Mouse (Mus musculus) neural tube, embryonic 13.5 days (tissue): ENCODE results near the gene Ergic1. TPM values are rescaled to one million over a fixed set of nuclear protein-coding genes. Genes with fewer than 3 reads are reported as not detected.

Experiments
- ATAC-seq: fragments of 200-750 bp; cut with Nextera tagmentation; 2 replicates; pipeline ENCODE4 v1.8.0; 2017; ENCODE audit warnings: low read depth, mild to moderate bottlenecking, moderate TSS enrichment, moderate library complexity
- H3K27ac ChIP-seq: fragments of 300-500 bp; sonication (generic); replicated peaks from 2 replicates; pipeline ENCODE4 v1.5.1; 2015; ENCODE audit warnings: moderate library complexity, mild to moderate bottlenecking, inconsistent platforms
- H3K27me3 ChIP-seq: fragments of 300-500 bp; sonication (generic); 2 replicates; pipeline ENCODE4 v1.6.1; 2015; ENCODE audit warnings: mild to moderate bottlenecking, inconsistent platforms
- H3K36me3 ChIP-seq: fragments of 300-500 bp; sonication (generic); 2 replicates; pipeline ENCODE4 v1.6.1; 2015; ENCODE audit warnings: mild to moderate bottlenecking, inconsistent platforms
- H3K4me1 ChIP-seq: fragments of 300-500 bp; sonication (generic); replicated peaks from 2 replicates; pipeline ENCODE4 v1.6.1; 2015; ENCODE audit warnings: inconsistent platforms
- H3K4me2 ChIP-seq: fragments of 300-500 bp; sonication (generic); 2 replicates; pipeline ENCODE4 v1.6.1; 2015; ENCODE audit warnings: inconsistent platforms, mild to moderate bottlenecking, moderate library complexity
- H3K4me3 ChIP-seq: fragments of 300-500 bp; sonication (generic); 2 replicates; pipeline ENCODE4 v1.5.1; 2015; ENCODE audit warnings: mild to moderate bottlenecking, inconsistent platforms
- H3K9ac ChIP-seq: fragments of 300-500 bp; sonication (generic); 2 replicates; pipeline ENCODE4 v1.6.1; 2015; ENCODE audit warnings: moderate library complexity, mild to moderate bottlenecking, inconsistent platforms
- H3K9me3 ChIP-seq: fragments of 300-500 bp; sonication (generic); 2 replicates; pipeline ENCODE4 v1.6.1; 2016; ENCODE audit warnings: inconsistent platforms
- WGBS: fragments of 180-500 bp; shearing (Covaris S2); methylation state at CpG from one replicate; pipeline ENCODE4 v1.1.7; 2015; 5-methylcytosine and 5-hydroxymethylcytosine counted together
- polyA plus RNA-seq: library from polyadenylated mRNA; unstranded; fragments of >200 nt; fragmentation: Nextera tagmentation; extraction: Ambion mirVana; gene quantifications from 2 replicates; pipeline ENCODE4 v1.2.1, GENCODE M21; 2015

Ergic1 gene
- polyA plus RNA-seq, 1 experiment from 2014 or later = 91.0 TPM

- Histone ChIP-seq H3K27me3 (no peaks in the 10 kb centered on the region), H3K9ac (no peak overlapping the region), H3K4me3 (no peak overlapping the region), H3K4me1 (peaks cover 36% of the 10 kb centered on the region), H3K4me2 (no peak overlapping the region), H3K27ac (no peak overlapping the region), H3K9me3 (no peaks in the 10 kb centered on the region), H3K36me3 (peaks cover 17% of the 10 kb centered on the region)
- ATAC-seq = no peak
- 91% methylated on average over 6 of the region's 6 CpGs for WGBS
Measured at GRCm38 (mm10) chr17:26579396-26579795, 18.1 kb downstream of the Ergic1 start.

DNA sequence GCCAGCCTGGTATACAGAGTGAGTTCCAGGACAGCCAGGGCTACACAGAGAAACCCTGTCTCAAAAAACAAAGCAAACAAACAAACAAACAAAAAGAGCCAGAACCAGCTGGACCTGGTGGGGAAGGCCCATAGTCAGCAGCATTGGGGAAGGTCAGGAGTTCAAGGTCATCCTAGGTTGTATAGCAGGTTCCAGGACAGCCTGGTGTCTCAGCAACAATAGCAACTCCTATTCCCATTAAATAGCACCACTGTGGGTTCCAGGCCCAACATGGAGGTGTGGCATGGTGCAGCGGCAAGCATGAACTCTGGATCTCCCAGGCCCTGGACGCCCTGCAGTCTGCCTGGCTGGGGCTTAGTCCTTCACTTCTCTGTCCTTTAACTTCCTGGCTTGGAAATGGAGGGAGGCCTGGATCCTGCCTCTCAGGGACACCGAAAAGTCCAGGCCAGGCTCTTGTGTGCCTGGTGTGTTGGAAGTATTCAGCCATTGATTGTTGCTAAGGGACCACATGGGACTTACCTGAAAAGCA lies 19.6 kb downstream of the Ergic1 start:
- Histone ChIP-seq H3K27me3 (no peaks in the 10 kb centered on the region), H3K4me2 (no peak overlapping the region), H3K9ac (no peak overlapping the region), H3K4me1 (peaks cover 39% of the 10 kb centered on the region), H3K36me3 (peaks cover 17% of the 10 kb centered on the region), H3K4me3 (no peak overlapping the region), H3K27ac (no peak overlapping the region), H3K9me3 (no peaks in the 10 kb centered on the region)
- 99% methylated on average over 3 of the region's 3 CpGs for WGBS
- no peak for ATAC-seq

DNA sequence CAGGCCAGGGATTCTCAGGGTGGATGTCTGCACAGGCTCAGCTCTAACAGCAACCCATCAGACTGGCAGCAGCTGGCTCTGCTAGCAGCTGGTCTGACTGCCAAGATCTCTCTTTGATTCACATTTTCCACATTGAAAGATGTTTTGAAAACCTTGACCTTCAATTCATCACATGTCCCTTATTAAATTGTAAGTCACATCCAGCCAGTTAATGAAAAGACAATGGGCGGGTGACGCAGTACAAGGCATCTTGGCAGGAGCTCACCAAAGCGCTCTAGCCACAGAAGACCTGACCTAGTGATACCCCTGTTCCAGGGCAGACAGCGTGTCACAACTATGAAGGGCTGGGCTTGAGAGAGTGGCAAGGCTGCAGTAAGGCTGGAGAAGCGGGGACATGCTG lies 21.0 kb downstream of the Ergic1 start:
- Histone ChIP-seq H3K27ac (no peak overlapping the region), H3K36me3 (peaks cover 17% of the 10 kb centered on the region), H3K4me2 (no peak overlapping the region), H3K27me3 (no peaks in the 10 kb centered on the region), H3K4me3 (no peak overlapping the region), H3K9me3 (no peaks in the 10 kb centered on the region), H3K4me1 (peaks cover 39% of the 10 kb centered on the region), H3K9ac (no peak overlapping the region)
- no peak for ATAC-seq
- 81% methylated on average over 5 of the region's 5 CpGs for WGBS

DNA sequence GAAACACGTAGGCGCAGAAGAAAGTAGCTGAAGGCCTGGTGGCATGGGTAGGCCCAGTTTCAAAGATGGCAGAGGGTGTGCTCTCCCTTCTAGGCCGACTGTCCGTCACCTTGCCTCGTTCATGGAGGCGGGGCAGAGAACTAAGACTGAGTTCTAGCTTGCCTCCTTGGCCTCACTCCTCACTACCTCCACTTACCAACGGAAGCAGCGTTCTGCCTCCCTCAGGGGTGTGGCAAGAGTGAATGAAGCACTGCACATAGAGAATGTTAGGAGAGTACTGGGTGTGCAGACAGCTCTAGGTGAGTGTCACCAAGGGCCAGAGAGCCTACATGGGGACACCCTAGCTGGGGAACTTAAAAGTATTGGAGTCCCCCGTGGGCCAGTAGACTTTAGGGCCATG lies 21.8 kb downstream of the Ergic1 start:
- ATAC-seq = no peak
- Histone ChIP-seq H3K27ac (no peak overlapping the region), H3K9me3 (no peaks in the 10 kb centered on the region), H3K36me3 (peaks cover 16% of the 10 kb centered on the region), H3K9ac (no peak overlapping the region), H3K4me1 (peaks cover 39% of the 10 kb centered on the region), H3K27me3 (no peaks in the 10 kb centered on the region), H3K4me3 (no peak overlapping the region), H3K4me2 (no peak overlapping the region)
- 95% methylated on average over 9 of the region's 9 CpGs for WGBS

DNA sequence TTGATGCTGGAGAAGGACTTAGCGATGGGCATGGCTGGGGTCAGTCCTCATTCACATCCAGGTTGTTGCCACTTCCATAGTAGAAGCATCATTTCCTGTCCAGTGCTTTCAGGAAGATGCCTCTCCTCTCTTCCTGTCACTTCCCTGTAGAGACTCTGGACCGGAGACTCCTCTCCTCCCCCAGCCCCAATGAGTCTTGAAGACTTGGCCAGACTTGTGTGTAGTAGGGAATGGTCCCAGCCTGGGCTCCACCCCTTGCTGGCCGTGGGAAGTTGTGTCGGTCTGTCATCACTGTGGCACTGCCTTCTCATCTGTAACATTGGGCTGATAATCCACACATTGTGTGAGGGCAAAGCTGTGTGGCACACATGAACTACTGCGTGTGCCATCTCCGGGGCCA lies 22.3 kb downstream of the Ergic1 start:
- Histone ChIP-seq H3K27ac (peak overlapping the region; percentile 68), H3K4me2 (no peak overlapping the region), H3K9me3 (no peaks in the 10 kb centered on the region), H3K4me3 (no peak overlapping the region), H3K9ac (no peak overlapping the region), H3K36me3 (peaks cover 15% of the 10 kb centered on the region; the same call in 1 of the 2 replicates), H3K27me3 (no peaks in the 10 kb centered on the region), H3K4me1 (peaks cover 39% of the 10 kb centered on the region)
- 91% methylated on average over 6 of the region's 6 CpGs for WGBS
- no peak for ATAC-seq

DNA sequence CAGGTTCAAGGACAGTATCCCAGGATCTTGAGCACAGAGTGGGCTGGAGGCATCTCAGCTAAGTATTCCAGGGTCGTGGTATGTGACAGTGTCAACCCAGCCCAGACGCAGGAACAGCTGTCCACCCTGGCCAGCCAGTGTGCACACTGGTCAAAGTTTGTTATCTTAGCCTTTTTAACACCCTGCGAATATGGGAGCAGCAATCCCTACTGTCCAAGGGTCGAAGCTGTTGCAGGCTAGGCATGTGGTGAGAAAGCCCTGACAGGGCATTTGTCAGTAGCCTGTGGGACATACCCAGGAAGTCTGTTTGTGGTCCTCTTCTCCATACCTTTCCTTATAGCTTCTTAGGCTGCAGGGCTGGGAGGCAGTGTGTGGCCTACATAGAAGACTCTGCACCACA lies 22.8 kb downstream of the Ergic1 start:
- H3K9ac ChIP-seq = no peak overlapping the region
- 75% methylated on average over 4 of the region's 4 CpGs for WGBS
- H3K4me3 ChIP-seq = no peak overlapping the region
- H3K27ac ChIP-seq = peak overlapping the region; percentile 68
- ATAC-seq = no peak
- H3K4me2 ChIP-seq = no peak overlapping the region
- H3K9me3 ChIP-seq = no peaks in the 10 kb centered on the region
- peaks cover 15% of the 10 kb centered on the region; the same call in 1 of the 2 replicates for H3K36me3 ChIP-seq
- no peaks in the 10 kb centered on the region for H3K27me3 ChIP-seq
- H3K4me1 ChIP-seq = peaks cover 39% of the 10 kb centered on the region

DNA sequence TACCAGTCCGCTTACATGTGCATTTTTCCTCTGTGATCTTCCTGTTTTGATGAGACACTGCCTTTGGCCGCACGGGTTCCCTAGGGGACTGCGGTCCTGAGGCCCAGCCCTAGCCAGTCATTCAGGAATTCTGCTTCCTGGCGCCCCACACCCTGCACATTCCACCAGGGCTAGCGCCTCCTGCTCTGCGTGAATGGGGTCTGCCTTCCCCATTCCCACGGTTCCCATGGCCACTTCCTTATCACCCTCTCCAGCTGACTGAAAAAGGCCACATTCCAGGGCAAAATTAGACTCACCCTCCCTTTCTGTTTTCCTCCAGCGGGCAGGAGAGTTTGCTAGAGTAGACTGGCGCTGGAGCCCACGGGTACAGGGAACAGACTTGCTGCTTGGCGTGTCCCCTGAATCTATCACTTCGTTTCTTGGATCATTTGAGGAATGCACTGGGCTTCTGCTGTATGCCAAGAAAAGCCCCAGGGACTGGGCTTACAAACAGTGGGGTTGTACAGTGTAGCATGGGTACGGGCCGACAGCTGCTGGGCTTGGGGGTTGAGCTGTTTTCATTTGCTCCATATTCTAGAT lies 23.4 kb downstream of the Ergic1 start:
- peak; percentile 75 for ATAC-seq

DNA sequence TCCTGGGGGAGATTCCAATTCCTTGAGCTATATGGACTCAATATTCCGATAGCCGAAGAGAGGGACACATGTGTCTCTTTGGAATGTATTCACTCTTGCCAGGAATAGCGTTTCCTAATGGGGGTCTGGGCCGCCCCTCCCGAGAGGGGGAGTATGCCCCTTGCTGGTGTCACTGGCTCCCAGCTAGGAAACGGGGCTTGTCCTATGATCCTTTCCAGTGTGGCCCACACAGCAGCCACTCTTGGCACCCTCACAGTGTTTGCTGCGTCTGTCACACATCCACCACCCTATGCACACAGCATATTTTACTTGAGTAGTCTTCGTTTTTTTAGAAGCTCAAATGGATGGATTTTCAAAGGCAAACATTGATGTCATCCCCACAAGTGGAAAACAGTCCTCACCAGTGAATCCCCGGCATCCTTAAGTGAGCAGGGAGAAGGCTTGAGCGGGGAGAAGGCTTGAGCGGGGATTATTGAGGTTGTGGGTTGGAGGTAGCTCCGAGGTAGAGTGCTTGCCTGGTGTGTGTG lies 26.7 kb downstream of the Ergic1 start:
- Histone ChIP-seq H3K27ac (no peak overlapping the region), H3K27me3 (no peaks in the 10 kb centered on the region), H3K4me1 (peaks cover 24% of the 10 kb centered on the region), H3K36me3 (peaks cover 17% of the 10 kb centered on the region; the same call in 1 of the 2 replicates), H3K4me2 (no peak overlapping the region), H3K9ac (no peak overlapping the region), H3K4me3 (no peak overlapping the region), H3K9me3 (no peaks in the 10 kb centered on the region)
- ATAC-seq = no peak
- WGBS = 91% methylated on average over 12 of the region's 12 CpGs

More for the DNA sequence above, 23.4 kb downstream of the Ergic1 start:
- Histone ChIP-seq H3K9me3 (no peaks in the 10 kb centered on the region), H3K4me2 (0 out of 2 replicates have a peak overlapping the region, but pooled peaks have one; percentile 2), H3K27ac (peak overlapping the region; percentile 68), H3K9ac (0 out of 2 replicates have a peak overlapping the region, but pooled peaks have one; percentile 12), H3K4me3 (no peak overlapping the region), H3K36me3 (peaks cover 15% of the 10 kb centered on the region; the same call in 1 of the 2 replicates), H3K4me1 (peaks cover 39% of the 10 kb centered on the region), H3K27me3 (no peaks in the 10 kb centered on the region)
- 65% methylated on average over 15 of the region's 15 CpGs for WGBS

DNA sequence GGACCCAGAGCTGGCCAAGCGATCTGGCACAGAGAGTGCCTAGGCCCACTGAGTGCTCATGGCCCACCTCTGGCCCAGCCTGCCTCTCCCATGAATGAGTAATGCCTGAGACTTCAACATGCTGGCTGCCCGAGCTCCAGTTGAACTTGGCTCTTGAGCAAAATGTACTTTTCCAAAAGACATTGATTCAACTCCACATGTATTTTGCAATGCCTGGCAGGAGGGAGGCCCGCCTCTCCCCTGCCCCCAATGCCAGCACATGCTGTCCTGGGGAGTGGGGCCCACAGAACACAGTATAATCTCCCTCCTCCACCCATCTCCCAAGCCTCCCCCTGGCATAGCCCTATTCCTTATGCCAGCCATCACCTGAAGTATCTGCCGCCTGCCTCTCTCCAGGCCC lies 31.2 kb downstream of the Ergic1 start:
- Histone ChIP-seq H3K4me1 (peaks cover 32% of the 10 kb centered on the region), H3K27me3 (no peaks in the 10 kb centered on the region), H3K4me2 (no peak overlapping the region), H3K9ac (no peak overlapping the region), H3K9me3 (no peaks in the 10 kb centered on the region), H3K36me3 (peaks cover 19% of the 10 kb centered on the region; the same call in 1 of the 2 replicates), H3K27ac (no peak overlapping the region), H3K4me3 (no peak overlapping the region)
- ATAC-seq = no peak
- WGBS = 90% methylated on average over 4 of the region's 4 CpGs

DNA sequence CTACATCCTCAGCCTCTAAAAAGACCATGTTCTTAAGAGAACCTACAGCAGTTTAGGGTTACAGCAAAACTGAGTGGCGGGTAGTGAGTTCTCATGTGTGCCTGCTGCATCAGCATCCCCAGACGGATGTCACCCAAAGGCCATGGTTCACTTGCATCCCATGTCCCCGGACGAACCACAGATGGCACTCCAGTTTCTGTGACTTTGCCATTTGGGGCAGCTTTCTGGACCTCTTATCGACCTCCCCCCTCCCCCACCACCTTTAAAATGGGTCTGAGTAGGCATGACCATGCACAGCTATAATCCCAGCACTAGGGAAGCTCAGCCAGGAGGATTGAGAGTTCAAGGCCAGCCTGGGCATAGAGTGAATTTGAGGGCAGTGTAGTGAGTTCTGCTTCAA lies 31.9 kb downstream of the Ergic1 start:
- H3K27ac ChIP-seq = no peak overlapping the region

GRCm38 (mm10) chr17:26594171-26594570 lies 32.9 kb downstream of the Ergic1 start:
- Histone ChIP-seq H3K27me3 (no peaks in the 10 kb centered on the region), H3K4me1 (peaks cover 32% of the 10 kb centered on the region), H3K9ac (no peak overlapping the region), H3K27ac (no peak overlapping the region), H3K4me2 (no peak overlapping the region), H3K9me3 (no peaks in the 10 kb centered on the region), H3K4me3 (no peak overlapping the region), H3K36me3 (peaks cover 12% of the 10 kb centered on the region; the same call in 1 of the 2 replicates)
- ATAC-seq = no peak
- WGBS = 82% methylated on average over 7 of the region's 7 CpGs

More for the DNA sequence above, 31.9 kb downstream of the Ergic1 start:
- no peak overlapping the region for H3K9ac ChIP-seq
- peaks cover 13% of the 10 kb centered on the region; the same call in 1 of the 2 replicates for H3K36me3 ChIP-seq
- no peaks in the 10 kb centered on the region for H3K27me3 ChIP-seq
- ATAC-seq = no peak
- WGBS = 95% methylated on average over 5 of the region's 5 CpGs
- H3K4me3 ChIP-seq = no peak overlapping the region
- H3K4me1 ChIP-seq = peaks cover 32% of the 10 kb centered on the region
- H3K4me2 ChIP-seq = no peak overlapping the region
- H3K9me3 ChIP-seq = no peaks in the 10 kb centered on the region

DNA sequence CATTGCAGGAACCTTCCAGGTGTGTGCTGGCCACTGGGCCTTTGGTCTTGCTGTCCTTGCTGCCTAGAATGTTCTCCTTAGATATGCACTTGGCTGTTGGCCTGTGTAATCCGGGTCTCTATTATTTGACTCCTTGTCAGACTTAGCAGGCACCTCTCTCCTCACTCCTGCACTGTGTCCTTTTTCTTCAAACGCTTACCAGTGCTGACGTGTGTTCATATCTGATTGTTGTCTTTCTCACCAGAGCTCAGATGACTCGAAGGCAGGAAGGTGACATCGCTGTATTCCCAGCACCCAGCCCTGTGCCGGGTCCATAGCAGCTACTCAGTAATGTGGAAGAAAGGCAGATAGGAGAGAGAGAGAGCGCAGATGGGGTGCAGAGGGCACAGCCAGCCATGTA lies 33.7 kb downstream of the Ergic1 start:
- no peaks in the 10 kb centered on the region for H3K27me3 ChIP-seq
- no peak for ATAC-seq
- 92% methylated on average over 7 of the region's 7 CpGs for WGBS
- no peak overlapping the region for H3K4me3 ChIP-seq
- H3K36me3 ChIP-seq = peaks cover 12% of the 10 kb centered on the region; the same call in 1 of the 2 replicates
- H3K27ac ChIP-seq = peak overlapping the region; percentile 70; the same call in 1 of the 2 replicates
- no peak overlapping the region for H3K4me2 ChIP-seq
- no peaks in the 10 kb centered on the region for H3K9me3 ChIP-seq
- H3K4me1 ChIP-seq = peaks cover 39% of the 10 kb centered on the region
- no peak overlapping the region for H3K9ac ChIP-seq
